Mouse (Mus musculus): ENCODE measurements at regions not wholly inside any gene's neighbourhood (a gene's known extent, or its start where the extent isn't known, plus 50 kb on each side); places are given as distances from the start of the nearest gene placed in this dataset.

DNA sequence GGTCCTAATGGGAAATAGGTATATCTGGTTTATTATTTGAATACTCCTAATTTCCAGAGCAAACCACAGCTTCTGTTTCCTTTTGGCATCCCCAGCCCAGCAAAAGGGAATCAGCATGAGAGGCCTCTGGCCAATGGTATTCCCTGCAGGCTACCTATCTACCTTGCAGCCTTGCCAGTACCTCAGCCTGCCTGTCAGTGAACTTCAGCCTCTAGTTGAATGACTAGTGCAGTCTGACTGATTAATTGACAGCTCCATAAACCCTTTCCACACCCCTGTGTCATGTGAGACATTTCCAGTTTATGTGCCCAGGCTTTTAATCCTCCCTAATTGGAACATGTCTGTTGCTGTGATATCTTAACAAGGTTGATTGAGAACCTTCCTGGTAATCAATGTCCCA is 265.4 kb upstream of the Sp4 start:
- no peak for TF ChIP-seq CTCF (IDR thresholded peaks at IDR 0.05; ENCODE audit: low read depth, low read length)
- TF ChIP-seq POLR2AphosphoS5 (IDR thresholded peaks at IDR 0.05; ENCODE audit: insufficient replicate concordance, low read depth, low read length), result no peak
